Mouse (Mus musculus) right cerebral cortex, postnatal 36 days (tissue): ENCODE measurements at regions not wholly inside any gene's neighbourhood (a gene's known extent, or its start where the extent isn't known, plus 50 kb on each side); places are given as distances from the start of the nearest gene placed in this dataset.

ENCODE experiments used
- DNase-seq, 2 experiments: peaks; one replicate each; pipeline ENCODE4 v3.0.0; 2022; ENCODE audit warnings: low spot score in 2 of 2, mixed read lengths in 1 of 2

DNA sequence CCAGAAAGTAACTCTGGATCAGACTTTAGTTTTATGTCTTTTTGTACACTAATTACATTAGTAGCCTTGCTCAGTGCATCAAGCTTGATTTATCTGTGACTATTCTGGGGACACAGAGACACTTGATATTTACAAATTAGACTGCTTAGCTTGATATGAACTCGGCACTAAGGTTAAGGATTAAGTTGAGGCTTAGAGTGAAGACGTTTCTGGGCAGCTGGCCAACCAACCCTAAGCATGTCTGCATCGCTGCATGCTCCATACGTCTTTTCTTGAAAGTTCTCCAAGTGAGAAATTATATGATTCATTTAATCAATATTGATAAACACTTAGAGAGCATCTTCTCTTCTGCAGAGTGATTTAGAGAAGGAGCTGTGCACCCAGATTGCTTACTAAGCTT, 352.6 kb upstream of the Slitrk1 start:
- no peak for DNase-seq

DNA sequence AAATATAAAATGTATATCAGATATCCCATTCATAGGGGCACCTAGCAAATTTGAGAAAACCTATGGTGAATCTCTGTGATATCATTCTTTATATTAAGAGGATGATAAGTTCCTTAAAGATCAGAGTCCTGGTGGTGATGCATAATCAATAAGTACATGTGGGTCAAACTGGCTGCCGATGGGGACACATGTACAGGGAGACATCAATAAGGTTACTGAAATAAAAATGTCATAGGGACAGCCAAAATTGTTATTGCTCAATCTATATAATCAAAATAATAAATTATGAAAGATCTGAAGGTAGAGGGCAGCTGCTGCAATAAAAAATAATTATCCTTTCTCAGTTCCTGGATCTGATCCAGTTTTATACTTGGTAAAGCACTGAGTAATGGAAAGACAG, 348.0 kb upstream of the Slitrk1 start:
- no peak for DNase-seq

DNA sequence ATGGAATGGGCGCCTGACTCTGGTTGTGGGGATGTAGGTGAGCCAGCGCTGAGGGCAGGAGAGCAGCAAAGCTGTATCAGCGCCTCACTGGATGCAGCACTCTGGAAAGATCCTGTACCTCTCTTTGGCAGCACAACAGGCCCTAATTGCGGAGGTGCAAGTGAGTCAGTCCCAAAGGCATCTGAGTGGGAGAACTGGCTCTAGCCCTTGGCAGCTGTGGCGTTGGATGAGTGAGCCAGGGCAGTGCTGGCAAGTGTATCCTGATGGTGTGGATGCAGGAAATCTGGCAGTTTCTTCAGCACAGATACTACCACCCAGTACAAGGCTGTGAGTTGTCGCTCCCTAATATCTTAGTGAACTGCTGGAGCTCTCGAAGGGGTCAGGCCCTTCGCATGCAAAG, 300.9 kb upstream of the Slitrk1 start:
- DNase-seq = peak in 1 of 2 experiments; percentile 1

DNA sequence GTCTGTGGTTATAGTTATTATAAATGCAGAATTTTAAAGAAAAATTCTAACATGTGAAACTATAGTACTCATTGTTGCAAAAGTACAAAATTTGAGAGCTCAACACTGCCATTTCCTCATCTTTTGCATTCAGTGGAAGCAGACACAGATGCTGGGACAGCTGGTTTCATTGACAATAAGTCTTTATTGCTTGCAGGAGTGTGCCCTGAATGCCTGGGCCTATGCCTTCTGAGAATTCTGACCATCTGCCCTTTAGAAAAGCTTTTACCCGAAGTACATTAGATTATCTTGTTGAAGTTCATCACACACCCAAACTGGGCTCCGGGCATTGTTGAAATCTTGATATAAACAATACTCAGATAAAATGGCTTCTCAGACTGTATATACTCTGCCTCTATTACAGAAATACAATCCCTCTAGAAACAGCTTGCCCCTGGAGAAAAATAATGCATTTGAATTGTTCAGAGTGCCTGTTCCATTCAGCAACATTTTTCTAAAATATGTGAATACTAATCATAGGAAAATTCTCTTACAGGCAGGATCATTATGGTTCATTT, 266.1 kb upstream of the Slitrk1 start:
- no peak for DNase-seq

DNA sequence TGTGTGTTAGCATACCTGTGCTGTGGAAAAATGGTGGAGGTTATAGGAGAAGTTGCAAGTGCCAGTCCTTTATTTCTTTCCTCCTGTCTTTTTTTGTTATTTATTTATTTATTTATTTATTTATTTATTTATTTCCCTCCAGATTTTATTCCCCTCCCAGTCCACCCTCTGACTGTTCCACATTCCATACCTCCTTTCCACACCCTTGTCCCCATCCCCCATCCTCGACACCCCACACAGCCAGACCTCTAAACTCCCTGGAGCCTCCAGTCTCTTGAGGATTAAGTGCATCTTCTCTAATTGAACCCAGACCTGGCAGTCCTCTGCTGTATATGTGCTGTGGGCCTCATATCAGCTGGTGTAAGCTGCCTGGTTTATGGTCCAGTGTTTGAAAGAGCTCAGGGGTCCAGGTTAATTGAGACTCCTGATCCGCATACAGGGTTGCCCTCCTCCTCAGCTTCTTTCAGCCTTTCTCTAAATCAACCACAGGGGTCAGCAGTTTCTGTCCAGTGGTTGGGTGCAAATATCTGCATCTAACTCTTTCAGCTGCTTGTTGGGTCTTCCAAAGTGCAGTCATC, 262.7 kb upstream of the Slitrk1 start:
- no peak for DNase-seq

DNA sequence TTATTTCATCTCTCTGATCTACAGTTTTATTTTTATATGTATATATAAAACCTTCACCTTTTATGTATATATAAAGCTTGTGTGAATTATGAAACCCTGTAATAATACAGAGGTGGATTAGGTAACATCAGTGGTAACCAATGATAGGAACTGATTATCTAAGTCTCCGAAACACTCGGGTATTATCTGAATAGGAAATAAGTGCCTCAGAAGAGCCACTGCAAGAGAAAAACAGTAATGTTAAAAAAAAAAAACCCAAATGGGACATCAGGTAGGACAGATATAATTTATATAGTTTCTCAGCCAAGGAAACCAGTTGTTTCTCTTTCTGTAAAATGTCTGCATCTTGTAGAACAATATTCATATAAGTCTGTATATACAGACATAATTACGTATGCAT, 261.9 kb upstream of the Slitrk1 start:
- no peak for DNase-seq
